Mouse (Mus musculus) embryonic fibroblast, embryonic 13.5 days (primary cell): Measurements from ENCODE around the gene Lrrc56.

Source experiments
- CTCF ChIP-seq: IDR thresholded peaks from 2 replicates; pipeline ENCODE4 v1.5.1; 2011; ENCODE audit warnings: mild to moderate bottlenecking, control low read depth, low read length, moderate library complexity, borderline replicate concordance; ENCODE audit not compliant: insufficient read depth
- POLR2A ChIP-seq: IDR thresholded peaks from 2 replicates; pipeline ENCODE4 v1.6.1; 2011; ENCODE audit warnings: low read depth, mild to moderate bottlenecking, control low read depth, low read length, moderate library complexity

- TF ChIP-seq CTCF = no peak
- TF ChIP-seq POLR2A = peak; percentile 40
These were observed 22.1 kb downstream of the Lrrc56 start for GRCm38 (mm10) chr7:141215880-141216733.
